Mouse (Mus musculus) intestine, embryonic 14.5 days (tissue): ENCODE results near the gene Gm37240. TPM values are rescaled to one million over a fixed set of nuclear protein-coding genes. Genes with fewer than 3 reads are reported as not detected.

Source experiments
- ATAC-seq: fragments of 200-750 bp; cut with Nextera tagmentation; replicated peaks from 2 replicates; pipeline ENCODE4 v1.8.0; 2017; ENCODE audit warnings: low read depth, moderate number of reproducible peaks, moderate TSS enrichment, moderate library complexity; ENCODE audit not compliant: low FRiP score, low TSS enrichment
- DNase-seq: peaks from one replicate; pipeline ENCODE4 v3.0.0-alpha.2; 2018; ENCODE audit warnings: low spot score
- H3K27ac ChIP-seq: fragments of 300-500 bp; sonication (generic); 2 replicates; pipeline ENCODE4 v1.5.1; 2014; ENCODE audit warnings: low read depth, mild to moderate bottlenecking, control low read depth
- H3K27me3 ChIP-seq: fragments of 300-500 bp; sonication (generic); replicated peaks from 2 replicates; pipeline ENCODE4 v1.6.1; 2014; ENCODE audit warnings: low read length, control low read depth; ENCODE audit not compliant: control insufficient read depth, insufficient read depth
- H3K36me3 ChIP-seq: fragments of 300-500 bp; sonication (generic); 2 replicates; pipeline ENCODE4 v1.6.1; 2014; ENCODE audit warnings: low read length, control low read depth; ENCODE audit not compliant: control insufficient read depth, insufficient read depth
- H3K4me1 ChIP-seq: fragments of 300-500 bp; sonication (generic); replicated peaks from 2 replicates; pipeline ENCODE4 v1.6.1; 2014; ENCODE audit warnings: low read length, control low read depth, mixed read lengths; ENCODE audit not compliant: control insufficient read depth, insufficient read depth
- H3K4me2 ChIP-seq: fragments of 300-500 bp; sonication (generic); 2 replicates; pipeline ENCODE4 v1.6.1; 2014; ENCODE audit warnings: low read length
- H3K4me3 ChIP-seq: fragments of 300-500 bp; sonication (generic); 2 replicates; pipeline ENCODE4 v1.5.1; 2014; ENCODE audit warnings: low read depth, low read length, control low read depth, mixed read lengths
- H3K9ac ChIP-seq: fragments of 300-500 bp; sonication (generic); 2 replicates; pipeline ENCODE4 v1.6.1; 2014; ENCODE audit warnings: mild to moderate bottlenecking, low read length
- H3K9me3 ChIP-seq: fragments of 300-500 bp; sonication (generic); 2 replicates; pipeline ENCODE4 v1.6.1; 2016; ENCODE audit warnings: low read length, control low read depth; ENCODE audit not compliant: control insufficient read depth
- WGBS: fragments of 180-500 bp; shearing (Covaris S2); extraction: QIAGEN DNeasy Blood & Tissue Kit; methylation state at CpG from one replicate; pipeline ENCODE4 v1.1.7; 2014; 5-methylcytosine and 5-hydroxymethylcytosine counted together
- polyA plus RNA-seq: library from polyadenylated mRNA; unstranded; fragments of >200 nt; fragmentation: Nextera tagmentation; extraction: Ambion mirVana; gene quantifications from 2 replicates; pipeline ENCODE4 v1.2.1, GENCODE M21; 2014

Gene Gm37240
- polyA plus RNA-seq, 1 experiment from 2014 or later: 5.3 TPM

- no peaks in the 10 kb centered on the region for H3K9me3 ChIP-seq
- no peak overlapping the region for H3K27ac ChIP-seq
- H3K36me3 ChIP-seq: no peaks in the 10 kb centered on the region
- 59% methylated on average over 2 of the region's 2 CpGs for WGBS
- no peak overlapping the region for H3K4me2 ChIP-seq
- no peak for DNase-seq
- H3K27me3 ChIP-seq: no peaks in the 10 kb centered on the region
- no peak overlapping the region for H3K9ac ChIP-seq
- ATAC-seq: no peak
- H3K4me1 ChIP-seq: no peaks in the 10 kb centered on the region
- no peak overlapping the region for H3K4me3 ChIP-seq
These were observed 322.7 kb downstream of the Gm37240 start for GRCm38 (mm10) chr3:85564603-85565002.

- Histone ChIP-seq H3K27me3 (no peaks in the 10 kb centered on the region), H3K9ac (no peak overlapping the region), H3K4me1 (no peaks in the 10 kb centered on the region), H3K27ac (no peak overlapping the region), H3K36me3 (no peaks in the 10 kb centered on the region), H3K4me2 (no peak overlapping the region), H3K4me3 (no peak overlapping the region), H3K9me3 (0 out of 2 replicates have a peak, but pooled peaks cover 2% of the 10 kb centered on the region)
- WGBS: 87% methylated on average over 6 of the region's 6 CpGs
- DNase-seq (no peak), ATAC-seq (no peak)
These were observed 333.5 kb downstream of the Gm37240 start for GRCm38 (mm10) chr3:85553731-85554277.

- Histone ChIP-seq H3K9ac (no peak overlapping the region), H3K27me3 (no peaks in the 10 kb centered on the region), H3K27ac (no peak overlapping the region), H3K36me3 (no peaks in the 10 kb centered on the region), H3K4me2 (no peak overlapping the region), H3K4me1 (no peaks in the 10 kb centered on the region), H3K4me3 (no peak overlapping the region), H3K9me3 (0 out of 2 replicates have a peak, but pooled peaks cover 2% of the 10 kb centered on the region)
- WGBS: 73% methylated on average over 2 of the region's 2 CpGs
- ATAC-seq: no peak; the same call in 1 of the 2 replicates
- DNase-seq: no peak
These were observed 336.0 kb downstream of the Gm37240 start for GRCm38 (mm10) chr3:85551352-85551751.

GRCm38 (mm10) chr3:85550312-85550711 lies 337.0 kb downstream of the Gm37240 start:
- ATAC-seq: no peak
- Histone ChIP-seq H3K4me2 (no peak overlapping the region), H3K9me3 (0 out of 2 replicates have a peak, but pooled peaks cover 2% of the 10 kb centered on the region), H3K36me3 (no peaks in the 10 kb centered on the region), H3K27ac (no peak overlapping the region), H3K4me1 (no peaks in the 10 kb centered on the region), H3K9ac (no peak overlapping the region), H3K27me3 (no peaks in the 10 kb centered on the region), H3K4me3 (no peak overlapping the region)
- WGBS: 60% methylated on average over 4 of the region's 4 CpGs
- no peak for DNase-seq

- no peaks in the 10 kb centered on the region for H3K9me3 ChIP-seq
- no peak overlapping the region for H3K27ac ChIP-seq
- H3K27me3 ChIP-seq: no peaks in the 10 kb centered on the region
- H3K4me3 ChIP-seq: no peak overlapping the region
- DNase-seq: no peak
- H3K9ac ChIP-seq: no peak overlapping the region
- no peaks in the 10 kb centered on the region for H3K4me1 ChIP-seq
- no peaks in the 10 kb centered on the region for H3K36me3 ChIP-seq
- WGBS: 54% methylated on average over 2 of the region's 2 CpGs
- no peak for ATAC-seq
- no peak overlapping the region for H3K4me2 ChIP-seq
These were observed 343.7 kb downstream of the Gm37240 start for GRCm38 (mm10) chr3:85543652-85544051.

GRCm38 (mm10) chr3:85542765-85543164 lies 344.6 kb downstream of the Gm37240 start:
- H3K27me3 ChIP-seq: no peaks in the 10 kb centered on the region
- ATAC-seq (no peak), DNase-seq (no peak)
- H3K9me3 ChIP-seq: no peaks in the 10 kb centered on the region
- no peak overlapping the region for H3K4me2 ChIP-seq
- no peaks in the 10 kb centered on the region for H3K4me1 ChIP-seq
- H3K9ac ChIP-seq: no peak overlapping the region
- no peak overlapping the region for H3K4me3 ChIP-seq
- no peaks in the 10 kb centered on the region for H3K36me3 ChIP-seq
- H3K27ac ChIP-seq: no peak overlapping the region
- WGBS: 79% methylated on average over 3 of the region's 3 CpGs

- Histone ChIP-seq H3K4me3 (no peak overlapping the region), H3K36me3 (no peaks in the 10 kb centered on the region), H3K4me1 (no peaks in the 10 kb centered on the region), H3K27ac (no peak overlapping the region), H3K27me3 (no peaks in the 10 kb centered on the region), H3K9me3 (no peaks in the 10 kb centered on the region), H3K9ac (no peak overlapping the region), H3K4me2 (no peak overlapping the region)
- WGBS: 71% methylated on average over 11 of the region's 11 CpGs
- DNase-seq (no peak), ATAC-seq (no peak)
These were observed 351.4 kb downstream of the Gm37240 start for GRCm38 (mm10) chr3:85535621-85536520.

- Histone ChIP-seq H3K27ac (no peak overlapping the region), H3K27me3 (no peaks in the 10 kb centered on the region), H3K9ac (no peak overlapping the region), H3K4me3 (no peak overlapping the region), H3K36me3 (no peaks in the 10 kb centered on the region), H3K4me1 (no peaks in the 10 kb centered on the region), H3K4me2 (no peak overlapping the region), H3K9me3 (no peaks in the 10 kb centered on the region)
- ATAC-seq (no peak), DNase-seq (no peak)
- WGBS: 80% methylated on average over 3 of the region's 3 CpGs
These were observed 352.3 kb downstream of the Gm37240 start for GRCm38 (mm10) chr3:85535042-85535441.
